Mouse (Mus musculus) gastrocnemius, postnatal 14 days (tissue): ENCODE data around the gene Minar1. TPM values are rescaled to one million over a fixed set of nuclear protein-coding genes. Genes with fewer than 3 reads are reported as not detected.

Experiments
- total RNA-seq, 2 experiments: library from RNA; stranded (reverse); gene quantifications; 2 replicates each; pipeline ENCODE4 v1.2.3; 2021

The Minar1 gene
- total RNA-seq, 2 experiments from 2014 or later = 0.11 TPM; not detected in 1

Other genes starting within 250 kb of the Minar1 start
- 10 to 100 TPM; 24.0 to 31.5 TPM for gene Tmed3, start 81.9 kb upstream of the Minar1 start, total RNA-seq
- not detected for gene Ankrd34c, start 115.3 kb upstream of the Minar1 start, total RNA-seq